Mouse (Mus musculus) embryo, embryonic 11.5 days (tissue): ENCODE data around the gene Pnrc1.

Experiments
- DNase-seq: peaks from one replicate; pipeline ENCODE4 v3.0.0-alpha.2; 2012; ENCODE audit warnings: low read depth, low spot score

The Pnrc1 gene

DNA sequence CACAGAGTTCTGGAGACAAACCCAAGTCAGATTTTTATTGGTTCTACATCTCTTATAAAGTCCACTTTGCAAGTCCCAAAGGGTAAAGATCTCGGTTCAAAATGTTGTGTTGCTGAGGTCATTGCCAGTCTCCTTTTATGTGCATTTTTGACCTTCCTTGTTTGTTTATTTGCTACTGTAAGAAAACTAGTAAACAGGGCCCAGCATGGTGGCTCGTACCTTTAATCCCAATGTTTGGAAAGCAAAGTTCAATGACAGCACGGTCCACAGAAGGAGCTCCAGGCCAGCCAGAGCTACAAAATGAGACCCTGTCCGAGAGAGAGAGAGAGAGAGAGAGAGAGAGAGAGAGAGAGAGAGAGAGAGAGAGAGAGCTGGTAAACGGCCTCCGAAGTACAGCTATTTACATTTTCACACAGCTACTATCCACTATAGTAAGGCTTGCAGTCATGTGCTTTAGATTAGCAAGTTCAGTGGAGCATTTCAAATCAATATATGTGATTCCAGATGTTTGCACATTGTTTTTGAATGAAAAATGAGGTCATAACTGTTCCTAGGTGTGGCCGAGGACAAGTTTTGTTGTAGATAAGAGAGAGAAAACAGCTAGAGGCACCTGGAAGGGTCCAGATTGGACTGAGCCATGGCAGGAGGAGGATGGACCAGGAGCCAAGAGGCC, 65.8 kb downstream of the Pnrc1 start:
- DNase-seq, result no peak

DNA sequence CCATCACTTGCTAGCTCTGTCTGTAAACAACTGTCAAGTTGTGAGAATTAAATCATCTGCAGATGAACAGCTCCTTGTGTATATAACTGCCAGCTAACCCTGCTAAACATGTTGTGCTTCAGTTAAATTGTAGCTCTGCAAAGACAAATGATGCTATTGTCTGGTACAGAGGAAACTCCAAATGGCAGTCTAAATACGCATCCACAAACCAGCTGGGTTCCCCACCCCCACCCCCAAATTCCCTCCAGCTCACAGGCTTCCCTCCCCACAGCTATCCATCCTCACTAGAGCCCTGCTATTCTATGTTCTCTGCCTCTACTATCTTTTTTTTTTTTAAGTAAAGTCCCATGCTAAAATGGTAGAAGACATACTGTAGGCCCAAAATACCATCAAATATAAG, 68.1 kb downstream of the Pnrc1 start:
- DNase-seq, result no peak

DNA sequence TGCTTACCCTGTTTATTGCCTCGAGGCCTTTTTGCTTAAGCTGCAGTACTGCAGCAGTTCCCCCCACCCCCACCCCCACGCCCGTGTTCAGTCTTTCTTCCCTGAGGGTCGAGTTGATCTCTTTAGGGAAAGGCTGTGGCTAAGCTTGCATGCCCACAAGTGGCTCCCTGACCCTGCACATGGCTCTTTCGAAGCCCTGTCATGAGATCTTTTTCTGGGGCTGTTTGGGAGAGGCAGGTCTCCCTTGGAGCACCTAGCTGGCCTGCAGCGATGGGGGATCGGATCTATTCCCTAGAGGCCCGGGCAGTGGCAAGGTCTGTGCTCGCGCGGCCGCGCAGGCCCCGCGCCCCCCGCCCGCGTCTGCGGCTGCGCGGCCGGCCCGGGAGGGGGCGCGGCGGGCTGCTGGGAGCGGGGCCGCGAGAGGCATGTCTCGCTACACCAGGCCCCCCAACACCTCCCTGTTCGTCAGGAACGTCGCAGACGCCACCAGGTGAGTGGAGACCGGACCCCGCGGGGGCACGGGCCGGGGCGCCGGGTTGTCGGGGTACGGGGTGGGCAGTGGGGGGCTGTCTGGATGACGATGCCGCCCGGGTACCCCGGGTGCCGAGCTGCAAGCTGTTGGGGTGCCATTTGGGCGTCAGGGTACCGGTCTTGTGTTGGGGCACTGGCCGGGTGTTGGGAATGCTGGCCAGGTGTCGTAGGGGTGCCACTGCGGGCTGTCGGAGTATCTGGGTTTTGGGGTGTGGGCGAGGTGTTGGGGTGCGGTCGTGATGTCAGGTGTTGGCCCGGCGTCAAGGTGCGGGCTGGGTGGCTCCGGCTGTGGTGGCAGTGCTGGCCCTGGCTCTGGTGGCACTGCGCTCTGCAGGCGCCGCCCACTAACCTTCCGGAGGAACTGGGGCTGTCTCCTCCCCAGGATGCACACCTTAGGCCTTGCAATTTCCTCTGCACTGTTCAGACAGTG, 80.8 kb downstream of the Pnrc1 start, which contains the start of gene Srsf12:
Gene Srsf12 (plus strand): TSS at position 111 of the 961 bp plus-strand sequence.
- DNase-seq, result peak; percentile 9

DNA sequence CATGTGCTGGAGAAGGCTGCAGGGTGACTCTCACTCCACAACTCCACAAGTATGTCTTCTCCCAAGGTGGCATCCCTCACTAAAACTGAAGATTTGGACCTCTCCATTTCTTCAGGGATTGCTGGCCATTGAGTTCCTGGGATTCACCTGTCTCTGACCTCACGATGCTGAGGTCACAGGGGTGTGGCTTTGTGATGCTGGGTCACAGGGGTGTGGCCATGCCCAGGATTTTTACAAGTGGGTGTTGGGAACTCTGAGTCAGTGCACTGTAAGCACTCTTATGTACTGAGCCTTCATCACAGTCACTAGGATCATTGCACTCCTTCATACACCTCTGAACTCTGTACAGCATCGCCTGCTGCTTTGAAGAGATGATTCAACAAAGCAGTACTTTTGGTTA, 82.4 kb downstream of the Pnrc1 start:
- DNase-seq, result no peak

DNA sequence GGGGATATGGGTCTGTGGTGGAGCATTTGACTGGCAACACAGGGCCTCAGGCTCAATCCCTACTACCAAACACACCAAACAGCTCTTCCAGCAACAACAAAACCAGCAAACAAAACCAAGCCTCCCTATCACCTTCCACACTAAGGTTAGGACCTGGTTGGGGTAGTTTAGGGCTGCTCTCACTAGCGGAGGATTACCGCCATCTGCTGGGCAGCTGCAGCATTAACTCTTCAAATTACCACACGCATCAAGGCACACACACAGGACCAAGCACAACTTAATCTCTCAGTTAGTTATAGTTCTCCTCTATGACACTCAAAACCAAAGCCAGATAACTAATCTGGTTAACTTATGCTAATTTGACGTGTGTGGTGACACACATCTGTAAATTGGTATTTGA, 85.3 kb downstream of the Pnrc1 start:
- peak; percentile 59 for DNase-seq

DNA sequence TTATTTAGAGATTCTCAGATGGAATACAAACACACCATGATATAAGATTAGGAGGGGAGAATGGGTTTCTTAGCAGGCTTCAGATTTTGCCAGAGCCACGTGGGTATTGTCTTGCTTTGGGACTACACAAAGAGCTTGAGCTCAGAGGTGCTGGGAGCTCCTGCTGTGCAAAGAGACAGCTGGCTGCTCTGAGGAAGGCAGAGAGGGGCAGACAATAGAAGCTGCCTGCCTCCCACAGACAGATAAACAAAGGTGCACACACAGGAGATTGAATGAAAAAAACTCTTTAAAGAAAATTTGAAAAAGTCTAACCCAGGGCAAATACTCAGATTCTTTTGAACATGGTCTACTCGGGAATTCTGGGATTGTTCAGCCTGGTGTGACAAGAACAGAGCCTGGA, 91.8 kb downstream of the Pnrc1 start:
- no peak for DNase-seq
